Mouse (Mus musculus) liver, embryonic 13.5 days (tissue): ENCODE measurements around the gene Fig4. TPM values are rescaled to one million over a fixed set of nuclear protein-coding genes. Genes with fewer than 3 reads are reported as not detected.

Source experiments
- polyA plus RNA-seq: library from polyadenylated mRNA; unstranded; fragments of >200 nt; fragmentation: Nextera tagmentation; extraction: Ambion mirVana; gene quantifications from 2 replicates; pipeline ENCODE4 v1.2.1, GENCODE M21; 2015

The Fig4 gene
- polyA plus RNA-seq, 1 experiment from 2014 or later = 9.9 TPM

Other genes with a start within 250 kb of the Fig4 start
- gene Gpr6, start 231.0 kb downstream of the Fig4 start, polyA plus RNA-seq = not detected in 2 replicates
- not detected in 2 replicates for gene Ak9, start 720 bp upstream of the Fig4 start, polyA plus RNA-seq
- gene Zbtb24, start 147.1 kb upstream of the Fig4 start, polyA plus RNA-seq = 5.2 and 5.7 TPM in 2 replicates
- gene Mical1, start 173.1 kb upstream of the Fig4 start, polyA plus RNA-seq = 6.0 and 6.1 TPM in 2 replicates
- 9.8 and 11.2 TPM in 2 replicates for gene Smpd2, start 187.1 kb upstream of the Fig4 start, polyA plus RNA-seq
- not detected in 2 replicates for gene Ppil6, start 187.2 kb upstream of the Fig4 start, polyA plus RNA-seq
- gene Cd164, start 216.2 kb upstream of the Fig4 start, polyA plus RNA-seq = 61.1 and 80.0 TPM in 2 replicates